Comparison of ENCODE assay signal across 18 mouse cellular contexts in the genomic region with DNA sequence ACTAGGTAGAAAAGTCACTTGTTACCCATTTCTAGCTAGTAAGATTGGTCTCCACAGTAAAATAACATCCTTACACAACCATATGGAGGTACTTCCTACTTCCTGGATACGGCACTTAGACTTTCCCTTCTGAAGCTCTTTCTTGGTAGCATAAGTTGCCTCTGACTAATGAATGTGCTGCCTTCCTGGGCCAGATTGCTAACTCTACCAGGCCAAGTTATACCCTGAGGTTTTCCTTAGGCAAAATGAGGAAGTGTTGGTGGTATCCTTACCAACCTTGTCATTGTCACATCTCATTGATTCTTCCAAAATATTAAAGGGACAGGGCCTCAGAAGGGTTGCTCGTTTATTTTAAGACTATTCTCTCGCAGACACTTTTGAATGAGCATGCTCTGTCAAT.
"Had no signal": no experiment of that assay in that cellular context is flagged by ENCODE, and none has a peak within 500 bp of the region (broad histone marks: within the 10 kb centered on the region; RNA-seq: fewer than 3 reads in every experiment).

No protein-coding gene starts in this region.

- H3K27ac ChIP-seq: kidney, postnatal 0 days; layer of hippocampus, adult 2 months; liver, embryonic 13.5 days; midbrain, embryonic 12.5 days; midbrain, embryonic 15.5 days; neural tube, embryonic 12.5 days; neural tube, embryonic 15.5 days; stomach, embryonic 15.5 days had no signal

- H3K4me1 ChIP-seq: liver, embryonic 13.5 days; midbrain, embryonic 12.5 days; midbrain, embryonic 15.5 days; neural tube, embryonic 12.5 days; neural tube, embryonic 15.5 days had no signal

- ATAC-seq: midbrain, embryonic 15.5 days had no signal

- H3K4me3 ChIP-seq: layer of hippocampus, adult 2 months; liver, embryonic 13.5 days; midbrain, embryonic 12.5 days; midbrain, embryonic 15.5 days; neural tube, embryonic 12.5 days; neural tube, embryonic 15.5 days; stomach, embryonic 15.5 days had no signal

- DNase-seq: kidney, adult 2 months; kidney, postnatal 25 days; layer of hippocampus, adult 9-11 months; liver, embryonic 13.5 days; lung, adult 2 months; lung, postnatal 14 days; lung, postnatal 4 days; right cerebral cortex, adult 18-20 months; right cerebral cortex, postnatal 14 days; spleen, adult 18-20 months; thymus, postnatal 25 days had no signal
